Mouse (Mus musculus): Measurements from ENCODE around the gene Adgrl2. TPM values are rescaled to one million over a fixed set of nuclear protein-coding genes. Genes with fewer than 3 reads are reported as not detected.

Gene Adgrl2
- polyA plus RNA-seq, 1 experiment from 2014 or later = 64.4 TPM

GRCm38 (mm10) chr3:148961611-148962010 is 28.7 kb downstream of the Adgrl2 start:
- WGBS = 64% methylated on average over 5 of the region's 5 CpGs
- Histone ChIP-seq H3K4me1 (replicated peaks) (peaks cover 55% of the 10 kb centered on the region), H3K9me3 (no peaks in the 10 kb centered on the region), H3K36me3 (0 out of 2 replicates have a peak, but pooled peaks cover 5% of the 10 kb centered on the region), H3K4me3 (no peak overlapping the region), H3K27ac (no peak overlapping the region), H3K27me3 (ENCODE audit: insufficient read depth, poor library complexity, severe bottlenecking) (no peaks in the 10 kb centered on the region)
- DNase-seq (ENCODE audit: low spot score) = no peak

GRCm38 (mm10) chr3:148960751-148961289 is 29.5 kb downstream of the Adgrl2 start:
- H3K9me3 ChIP-seq = no peaks in the 10 kb centered on the region
- H3K27me3 ChIP-seq (ENCODE audit: insufficient read depth, poor library complexity, severe bottlenecking) = no peaks in the 10 kb centered on the region
- H3K36me3 ChIP-seq = 0 out of 2 replicates have a peak, but pooled peaks cover 3% of the 10 kb centered on the region
- H3K4me1 ChIP-seq (replicated peaks) = peaks cover 53% of the 10 kb centered on the region
- DNase-seq (ENCODE audit: low spot score) = no peak
- 82% methylated on average over 9 of the region's 9 CpGs for WGBS
- H3K27ac ChIP-seq = no peak overlapping the region
- no peak overlapping the region for H3K4me3 ChIP-seq

- no peak overlapping the region; the same call in 1 of the 2 replicates for H3K27ac ChIP-seq
These were observed 30.1 kb downstream of the Adgrl2 start for GRCm38 (mm10) chr3:148960215-148960614.

GRCm38 (mm10) chr3:148959327-148960025 is 30.9 kb downstream of the Adgrl2 start:
- peak overlapping the region; percentile 18 for H3K4me3 ChIP-seq

More at GRCm38 (mm10) chr3:148960215-148960614, 30.1 kb downstream of the Adgrl2 start:
- DNase-seq (ENCODE audit: low spot score) = no peak
- 83% methylated on average over 10 of the region's 10 CpGs for WGBS
- Histone ChIP-seq H3K36me3 (0 out of 2 replicates have a peak, but pooled peaks cover 3% of the 10 kb centered on the region), H3K9me3 (no peaks in the 10 kb centered on the region), H3K27me3 (ENCODE audit: insufficient read depth, poor library complexity, severe bottlenecking) (no peaks in the 10 kb centered on the region), H3K4me3 (no peak overlapping the region), H3K4me1 (replicated peaks) (peaks cover 54% of the 10 kb centered on the region)

GRCm38 (mm10) chr3:148958714-148959113 is 31.6 kb downstream of the Adgrl2 start:
- Histone ChIP-seq H3K27me3 (ENCODE audit: insufficient read depth, poor library complexity, severe bottlenecking) (no peaks in the 10 kb centered on the region), H3K27ac (no peak overlapping the region), H3K4me3 (no peak overlapping the region), H3K9me3 (no peaks in the 10 kb centered on the region), H3K4me1 (replicated peaks) (peaks cover 48% of the 10 kb centered on the region), H3K36me3 (peaks cover 3% of the 10 kb centered on the region; the same call in 1 of the 2 replicates)
- DNase-seq (ENCODE audit: low spot score) = no peak
- 73% methylated on average over 5 of the region's 5 CpGs for WGBS

More at GRCm38 (mm10) chr3:148959327-148960025, 30.9 kb downstream of the Adgrl2 start:
- 29% methylated on average over 15 of the region's 15 CpGs for WGBS
- Histone ChIP-seq H3K9me3 (no peaks in the 10 kb centered on the region), H3K4me1 (replicated peaks) (peaks cover 48% of the 10 kb centered on the region), H3K27me3 (ENCODE audit: insufficient read depth, poor library complexity, severe bottlenecking) (no peaks in the 10 kb centered on the region), H3K36me3 (0 out of 2 replicates have a peak, but pooled peaks cover 3% of the 10 kb centered on the region), H3K27ac (peak overlapping the region; percentile 37)
- no peak for DNase-seq (ENCODE audit: low spot score)

- Histone ChIP-seq H3K4me3 (no peak overlapping the region), H3K4me1 (replicated peaks) (peaks cover 48% of the 10 kb centered on the region), H3K27me3 (ENCODE audit: insufficient read depth, poor library complexity, severe bottlenecking) (no peaks in the 10 kb centered on the region), H3K36me3 (peaks cover 4% of the 10 kb centered on the region), H3K27ac (no peak overlapping the region), H3K9me3 (no peaks in the 10 kb centered on the region)
- no peak for DNase-seq (ENCODE audit: low spot score)
- WGBS = 68% methylated on average over 9 of the region's 9 CpGs
These were observed 32.2 kb downstream of the Adgrl2 start for GRCm38 (mm10) chr3:148958185-148958584.

GRCm38 (mm10) chr3:148956887-148957286 is 33.5 kb downstream of the Adgrl2 start:
- Histone ChIP-seq H3K9me3 (no peaks in the 10 kb centered on the region), H3K27ac (no peak overlapping the region), H3K4me1 (replicated peaks) (peaks cover 42% of the 10 kb centered on the region), H3K27me3 (ENCODE audit: insufficient read depth, poor library complexity, severe bottlenecking) (no peaks in the 10 kb centered on the region), H3K4me3 (no peak overlapping the region), H3K36me3 (peaks cover 17% of the 10 kb centered on the region)
- WGBS = 87% methylated on average over 7 of the region's 7 CpGs
- no peak for DNase-seq (ENCODE audit: low spot score)

- Histone ChIP-seq H3K9me3 (no peaks in the 10 kb centered on the region), H3K4me1 (replicated peaks) (peaks cover 46% of the 10 kb centered on the region), H3K36me3 (peaks cover 18% of the 10 kb centered on the region), H3K27me3 (ENCODE audit: insufficient read depth, poor library complexity, severe bottlenecking) (no peaks in the 10 kb centered on the region), H3K27ac (no peak overlapping the region), H3K4me3 (no peak overlapping the region)
- 76% methylated on average over 8 of the region's 8 CpGs for WGBS
- no peak for DNase-seq (ENCODE audit: low spot score)
These were observed 40.6 kb downstream of the Adgrl2 start for GRCm38 (mm10) chr3:148949796-148950195.

- no peaks in the 10 kb centered on the region for H3K27me3 ChIP-seq (ENCODE audit: insufficient read depth, poor library complexity, severe bottlenecking)
- peaks cover 14% of the 10 kb centered on the region for H3K36me3 ChIP-seq
- 52% methylated on average over 9 of the region's 9 CpGs for WGBS
- 0 out of 2 replicates have a peak overlapping the region, but pooled peaks have one; percentile 12 for H3K27ac ChIP-seq
- no peaks in the 10 kb centered on the region for H3K9me3 ChIP-seq
- peaks cover 61% of the 10 kb centered on the region for H3K4me1 ChIP-seq (replicated peaks)
- DNase-seq (ENCODE audit: low spot score) = no peak
- H3K4me3 ChIP-seq = no peak overlapping the region
These were observed 42.5 kb downstream of the Adgrl2 start for GRCm38 (mm10) chr3:148947805-148948405.

GRCm38 (mm10) chr3:148947266-148947665 is 43.1 kb downstream of the Adgrl2 start:
- 70% methylated on average over 6 of the region's 6 CpGs for WGBS
- Histone ChIP-seq H3K4me3 (no peak overlapping the region), H3K9me3 (no peaks in the 10 kb centered on the region), H3K27ac (no peak overlapping the region), H3K4me1 (replicated peaks) (peaks cover 66% of the 10 kb centered on the region), H3K36me3 (peaks cover 8% of the 10 kb centered on the region), H3K27me3 (ENCODE audit: insufficient read depth, poor library complexity, severe bottlenecking) (no peaks in the 10 kb centered on the region)
- no peak for DNase-seq (ENCODE audit: low spot score)

- H3K27ac ChIP-seq = no peak overlapping the region
- no peak overlapping the region for H3K4me3 ChIP-seq
- peaks cover 66% of the 10 kb centered on the region for H3K4me1 ChIP-seq (replicated peaks)
- H3K27me3 ChIP-seq (ENCODE audit: insufficient read depth, poor library complexity, severe bottlenecking) = no peaks in the 10 kb centered on the region
- no peak for DNase-seq (ENCODE audit: low spot score)
- no peaks in the 10 kb centered on the region for H3K36me3 ChIP-seq
- whole genome bisulfite sequencing = 31% methylated on average over 8 of the region's 8 CpGs
- H3K9me3 ChIP-seq = no peaks in the 10 kb centered on the region
These were observed 44.8 kb downstream of the Adgrl2 start for GRCm38 (mm10) chr3:148945534-148945933.

GRCm38 (mm10) chr3:148939457-148939856 is 50.9 kb downstream of the Adgrl2 start:
- Histone ChIP-seq H3K9me3 (no peaks in the 10 kb centered on the region), H3K36me3 (peaks cover 4% of the 10 kb centered on the region; the same call in 1 of the 2 replicates), H3K4me1 (replicated peaks) (peaks cover 23% of the 10 kb centered on the region), H3K27ac (no peak overlapping the region), H3K27me3 (ENCODE audit: insufficient read depth, poor library complexity, severe bottlenecking) (no peaks in the 10 kb centered on the region), H3K4me3 (no peak overlapping the region)
- no peak for DNase-seq (ENCODE audit: low spot score)
- 62% methylated on average over 7 of the region's 7 CpGs for WGBS

- no peaks in the 10 kb centered on the region for H3K27me3 ChIP-seq (ENCODE audit: insufficient read depth, poor library complexity, severe bottlenecking)
- H3K27ac ChIP-seq = no peak overlapping the region
- H3K4me1 ChIP-seq (replicated peaks) = peaks cover 7% of the 10 kb centered on the region; the same call in 1 of the 2 replicates
- H3K9me3 ChIP-seq = no peaks in the 10 kb centered on the region
- H3K36me3 ChIP-seq = peaks cover 10% of the 10 kb centered on the region; the same call in 1 of the 2 replicates
- WGBS = 94% methylated on average over 9 of the region's 9 CpGs
- DNase-seq (ENCODE audit: low spot score) = no peak
- H3K4me3 ChIP-seq = no peak overlapping the region
These were observed 55.3 kb downstream of the Adgrl2 start for GRCm38 (mm10) chr3:148935056-148935455.
